Mouse (Mus musculus) midbrain, embryonic 15.5 days (tissue): Measurements from ENCODE around the gene Id4. TPM values are rescaled to one million over a fixed set of nuclear protein-coding genes. Genes with fewer than 3 reads are reported as not detected.

Experiments
- ATAC-seq: fragments of 200-750 bp; cut with Nextera tagmentation; replicated peaks from 2 replicates; pipeline ENCODE4 v1.8.0; 2017; ENCODE audit warnings: moderate TSS enrichment
- H3K27ac ChIP-seq: fragments of 300-500 bp; sonication (generic); 2 replicates; pipeline ENCODE4 v1.5.1; 2015; ENCODE audit warnings: mild to moderate bottlenecking, inconsistent platforms
- H3K27me3 ChIP-seq: fragments of 300-500 bp; sonication (generic); replicated peaks from 2 replicates; pipeline ENCODE4 v1.6.1; 2015; ENCODE audit warnings: inconsistent platforms
- H3K36me3 ChIP-seq: fragments of 300-500 bp; sonication (generic); replicated peaks from 2 replicates; pipeline ENCODE4 v1.6.1; 2015; ENCODE audit warnings: inconsistent platforms
- H3K4me1 ChIP-seq: fragments of 300-500 bp; sonication (generic); 2 replicates; pipeline ENCODE4 v1.6.1; 2015; ENCODE audit warnings: inconsistent platforms
- H3K4me2 ChIP-seq: fragments of 300-500 bp; sonication (generic); 2 replicates; pipeline ENCODE4 v1.6.1; 2015; ENCODE audit warnings: inconsistent platforms, mild to moderate bottlenecking, moderate library complexity
- H3K4me3 ChIP-seq: fragments of 300-500 bp; sonication (generic); 2 replicates; pipeline ENCODE4 v1.5.1; 2015; ENCODE audit warnings: mild to moderate bottlenecking, inconsistent platforms
- H3K9ac ChIP-seq: fragments of 300-500 bp; sonication (generic); 2 replicates; pipeline ENCODE4 v1.6.1; 2015; ENCODE audit warnings: mild to moderate bottlenecking, inconsistent platforms
- H3K9me3 ChIP-seq: fragments of 300-500 bp; sonication (generic); 2 replicates; pipeline ENCODE4 v1.6.1; 2016; ENCODE audit warnings: inconsistent platforms
- WGBS: fragments of 180-500 bp; shearing (Covaris S2); methylation state at CpG from one replicate; pipeline ENCODE4 v1.1.7; 2015; ENCODE audit warnings: mixed read lengths; 5-methylcytosine and 5-hydroxymethylcytosine counted together
- polyA plus RNA-seq: library from polyadenylated mRNA; unstranded; fragments of >200 nt; fragmentation: Nextera tagmentation; extraction: Ambion mirVana; gene quantifications from 2 replicates; pipeline ENCODE4 v1.2.1, GENCODE M21; 2015

Id4 gene
- 165 and 174 TPM in 2 replicates for polyA plus RNA-seq

GRCm38 (mm10) chr13:48260690-48261278, at the start of gene Id4:
Gene Id4 (plus strand): TSS chr13:48261228.
- Histone ChIP-seq H3K4me3 (peak within 1 kb of the TSS; percentile 77), H3K4me2 (peak within 1 kb of the TSS; percentile 70), H3K27me3 (no peaks in the 10 kb centered on the region), H3K4me1 (peaks cover 17% of the 10 kb centered on the region), H3K36me3 (no peaks in the 10 kb centered on the region), H3K9ac (peak within 1 kb of the TSS; percentile 98), H3K9me3 (no peaks in the 10 kb centered on the region), H3K27ac (peak within 1 kb of the TSS; percentile 99)
- peak; percentile 98 for ATAC-seq
- under 1% methylated on average over 52 of the region's 52 CpGs for WGBS

GRCm38 (mm10) chr13:48227136-48227535, 33.9 kb upstream of the Id4 start:
- Histone ChIP-seq H3K4me2 (peak overlapping the region; percentile 45), H3K27ac (peak overlapping the region; percentile 76), H3K9me3 (no peaks in the 10 kb centered on the region), H3K9ac (peak overlapping the region; percentile 9), H3K4me3 (peak overlapping the region; percentile 22), H3K36me3 (no peaks in the 10 kb centered on the region), H3K4me1 (peaks cover 21% of the 10 kb centered on the region), H3K27me3 (no peaks in the 10 kb centered on the region)
- WGBS: 33% methylated on average over 8 of the region's 8 CpGs
- ATAC-seq: no peak

- no peaks in the 10 kb centered on the region for H3K36me3 ChIP-seq
- ATAC-seq: peak; percentile 99
- H3K4me1 ChIP-seq: peaks cover 21% of the 10 kb centered on the region
- peak overlapping the region; percentile 45 for H3K4me3 ChIP-seq
- H3K27ac ChIP-seq: peak overlapping the region; percentile 89
- no peaks in the 10 kb centered on the region for H3K27me3 ChIP-seq
- H3K9ac ChIP-seq: peak overlapping the region; percentile 65
- H3K4me2 ChIP-seq: peak overlapping the region; percentile 66
- WGBS: under 1% methylated on average over 38 of the region's 38 CpGs
- H3K9me3 ChIP-seq: no peaks in the 10 kb centered on the region
Measured at GRCm38 (mm10) chr13:48227712-48228111, 33.3 kb upstream of the Id4 start.

GRCm38 (mm10) chr13:48228114-48228513, 32.9 kb upstream of the Id4 start:
- Histone ChIP-seq H3K4me3 (peak overlapping the region; percentile 45), H3K9ac (peak overlapping the region; percentile 65), H3K36me3 (no peaks in the 10 kb centered on the region), H3K9me3 (no peaks in the 10 kb centered on the region), H3K27ac (peak overlapping the region; percentile 89), H3K4me2 (peak overlapping the region; percentile 66), H3K4me1 (peaks cover 21% of the 10 kb centered on the region), H3K27me3 (no peaks in the 10 kb centered on the region)
- ATAC-seq: peak; percentile 68
- 12% methylated on average over 4 of the region's 4 CpGs for WGBS

GRCm38 (mm10) chr13:48230996-48231395, 30.0 kb upstream of the Id4 start:
- peaks cover 21% of the 10 kb centered on the region for H3K4me1 ChIP-seq
- no peaks in the 10 kb centered on the region for H3K27me3 ChIP-seq
- no peaks in the 10 kb centered on the region for H3K9me3 ChIP-seq
- no peak overlapping the region for H3K9ac ChIP-seq
- H3K4me3 ChIP-seq: no peak overlapping the region
- ATAC-seq: no peak
- H3K4me2 ChIP-seq: no peak overlapping the region
- WGBS: 42% methylated on average over 6 of the region's 6 CpGs
- H3K36me3 ChIP-seq: no peaks in the 10 kb centered on the region
- peak overlapping the region; percentile 19; the same call in 1 of the 2 replicates for H3K27ac ChIP-seq

- 87% methylated on average over 4 of the region's 4 CpGs for WGBS
- Histone ChIP-seq H3K4me3 (no peak overlapping the region), H3K9ac (no peak overlapping the region), H3K4me1 (peaks cover 12% of the 10 kb centered on the region), H3K9me3 (no peaks in the 10 kb centered on the region), H3K27me3 (no peaks in the 10 kb centered on the region), H3K4me2 (no peak overlapping the region), H3K27ac (peak overlapping the region; percentile 64), H3K36me3 (no peaks in the 10 kb centered on the region)
- ATAC-seq: 0 out of 2 replicates have a peak, but pooled peaks have one; percentile 33
Measured at GRCm38 (mm10) chr13:48236436-48236835, 24.6 kb upstream of the Id4 start.

GRCm38 (mm10) chr13:48236865-48237264, 24.2 kb upstream of the Id4 start:
- H3K4me1 ChIP-seq: peaks cover 10% of the 10 kb centered on the region
- no peak overlapping the region for H3K9ac ChIP-seq
- peak overlapping the region; percentile 64 for H3K27ac ChIP-seq
- 47% methylated on average over 7 of the region's 7 CpGs for WGBS
- no peaks in the 10 kb centered on the region for H3K27me3 ChIP-seq
- H3K4me2 ChIP-seq: no peak overlapping the region
- ATAC-seq: 0 out of 2 replicates have a peak, but pooled peaks have one; percentile 30
- no peak overlapping the region for H3K4me3 ChIP-seq
- H3K9me3 ChIP-seq: no peaks in the 10 kb centered on the region
- H3K36me3 ChIP-seq: no peaks in the 10 kb centered on the region

- H3K27ac ChIP-seq: peak overlapping the region; percentile 45; the same call in 1 of the 2 replicates
- H3K4me2 ChIP-seq: no peak overlapping the region
- no peaks in the 10 kb centered on the region for H3K27me3 ChIP-seq
- H3K4me3 ChIP-seq: no peak overlapping the region
- peaks cover 10% of the 10 kb centered on the region for H3K4me1 ChIP-seq
- 6% methylated on average over 4 of the region's 4 CpGs for WGBS
- no peak overlapping the region for H3K9ac ChIP-seq
- ATAC-seq: no peak
- no peaks in the 10 kb centered on the region for H3K36me3 ChIP-seq
- H3K9me3 ChIP-seq: no peaks in the 10 kb centered on the region
Measured at GRCm38 (mm10) chr13:48237516-48237915, 23.5 kb upstream of the Id4 start.

GRCm38 (mm10) chr13:48245235-48246012, 15.6 kb upstream of the Id4 start:
- H3K9ac ChIP-seq: no peak overlapping the region
- H3K9me3 ChIP-seq: no peaks in the 10 kb centered on the region
- no peaks in the 10 kb centered on the region for H3K4me1 ChIP-seq
- H3K36me3 ChIP-seq: no peaks in the 10 kb centered on the region
- no peak overlapping the region for H3K4me3 ChIP-seq
- 38% methylated on average over 5 of the region's 5 CpGs for WGBS
- no peak overlapping the region for H3K4me2 ChIP-seq
- no peak for ATAC-seq
- H3K27me3 ChIP-seq: no peaks in the 10 kb centered on the region
- H3K27ac ChIP-seq: no peak overlapping the region

GRCm38 (mm10) chr13:48252559-48252958, 8.5 kb upstream of the Id4 start:
- Histone ChIP-seq H3K4me1 (no peaks in the 10 kb centered on the region), H3K9me3 (no peaks in the 10 kb centered on the region), H3K4me2 (no peak overlapping the region), H3K27ac (no peak overlapping the region), H3K27me3 (no peaks in the 10 kb centered on the region), H3K4me3 (no peak overlapping the region), H3K36me3 (no peaks in the 10 kb centered on the region), H3K9ac (no peak overlapping the region)
- ATAC-seq: no peak
- WGBS: 16% methylated on average over 2 of the region's 2 CpGs

- Histone ChIP-seq H3K27ac (no peak overlapping the region), H3K4me1 (peaks cover 8% of the 10 kb centered on the region), H3K4me3 (no peak overlapping the region), H3K9me3 (no peaks in the 10 kb centered on the region), H3K4me2 (no peak overlapping the region), H3K9ac (no peak overlapping the region), H3K27me3 (no peaks in the 10 kb centered on the region), H3K36me3 (no peaks in the 10 kb centered on the region)
- no peak for ATAC-seq
- WGBS: 88% methylated on average over 8 of the region's 8 CpGs
Measured at GRCm38 (mm10) chr13:48255026-48255425, 6.0 kb upstream of the Id4 start.

- H3K27ac ChIP-seq: peak overlapping the region; percentile 99
- H3K36me3 ChIP-seq: no peaks in the 10 kb centered on the region
- H3K4me3 ChIP-seq: peak overlapping the region; percentile 77
- H3K9me3 ChIP-seq: no peaks in the 10 kb centered on the region
- peak overlapping the region; percentile 70 for H3K4me2 ChIP-seq
- H3K27me3 ChIP-seq: no peaks in the 10 kb centered on the region
- peaks cover 23% of the 10 kb centered on the region for H3K4me1 ChIP-seq
- peak overlapping the region; percentile 98 for H3K9ac ChIP-seq
- peak; percentile 41 for ATAC-seq
- under 1% methylated on average over 84 of the region's 98 CpGs for WGBS
Measured at GRCm38 (mm10) chr13:48261341-48262221, 553 bp downstream of the Id4 start.
